Mouse (Mus musculus) ES-Bruce4 (cell line): ENCODE results near the gene Garnl3.

Experiments used
- CTCF ChIP-seq: IDR thresholded peaks from one replicate; pipeline ENCODE4 v1.8.1; 2011; ENCODE audit warnings: low read depth, low read length
- POLR2A ChIP-seq: IDR thresholded peaks from one replicate; pipeline ENCODE4 v1.8.1; 2011; ENCODE audit warnings: low read length; ENCODE audit not compliant: insufficient read depth

DNA sequence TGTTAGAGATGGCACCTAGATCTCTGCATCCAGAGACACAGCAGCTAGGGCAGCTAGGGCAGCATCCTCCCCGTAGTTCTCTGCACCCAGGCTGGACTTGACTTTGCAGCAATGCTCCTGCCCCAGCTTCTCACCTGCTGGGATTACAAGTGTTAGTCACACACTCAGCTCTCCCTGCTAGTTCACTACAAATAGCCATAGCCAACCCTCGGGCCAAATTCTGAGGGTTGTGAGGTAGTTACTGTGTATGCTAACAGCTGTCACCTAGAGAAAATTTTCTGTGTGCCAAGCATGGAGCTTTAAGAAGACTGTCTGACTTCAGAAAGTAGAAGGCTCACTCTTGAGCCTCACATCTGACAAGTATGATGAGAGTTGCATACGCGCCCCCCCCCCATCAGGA lies 133.7 kb downstream of the Garnl3 start:
- TF ChIP-seq POLR2A (no peak), CTCF (no peak)
